Mouse (Mus musculus): ENCODE measurements around the gene Gzmm.

Gene Gzmm

DNA sequence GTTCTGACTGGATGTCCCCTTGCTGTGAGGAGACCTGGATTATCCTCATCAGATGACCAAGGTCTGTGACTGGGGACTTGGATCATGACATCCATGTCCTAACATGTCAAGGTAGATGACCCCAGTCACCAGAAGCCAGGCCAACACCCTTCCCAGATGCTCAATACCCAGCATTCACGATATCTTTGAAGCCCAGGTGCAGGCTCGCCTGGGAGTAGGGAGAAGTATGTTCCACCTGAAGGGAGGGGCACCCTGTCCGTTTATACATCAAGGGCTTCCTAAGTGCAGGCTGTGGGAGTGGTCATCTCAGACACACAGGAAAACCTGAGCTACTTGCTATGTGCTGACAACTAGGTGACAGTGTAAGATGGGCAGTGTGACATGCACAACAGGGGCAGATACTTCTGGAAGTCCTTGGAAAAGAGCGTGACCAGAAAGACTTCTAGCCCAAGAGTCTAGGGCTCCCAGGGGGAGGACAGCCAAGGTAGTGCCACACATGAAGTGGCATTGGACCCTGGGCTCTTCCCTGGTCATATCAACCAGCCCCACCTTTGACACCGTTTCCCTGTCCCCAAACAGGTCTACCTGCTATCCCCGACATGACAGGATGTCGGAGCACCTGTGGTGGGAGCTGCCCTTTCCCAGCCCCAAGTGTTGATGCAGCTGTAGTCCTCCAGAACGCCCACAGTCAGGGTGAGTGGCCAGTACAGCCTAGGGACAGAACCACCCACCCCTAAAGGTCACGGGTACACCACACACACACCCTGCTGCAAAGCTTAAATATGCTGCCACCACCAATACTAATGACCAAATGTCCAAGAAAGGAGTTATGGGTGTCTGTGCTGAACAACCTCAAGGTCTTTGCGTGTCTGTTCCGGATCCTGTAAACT is 8.0 kb upstream of the Gzmm start:
- DNase-seq (ENCODE audit: inconsistent ontology term): no peak

GRCm38 (mm10) chr10:79681591-79682245 is 7.1 kb upstream of the Gzmm start, which contains the start of gene Cdc34:
Gene Cdc34 (plus strand): TSS chr10:79682195.
- peak; percentile 100 for DNase-seq (ENCODE audit: inconsistent ontology term)

DNA sequence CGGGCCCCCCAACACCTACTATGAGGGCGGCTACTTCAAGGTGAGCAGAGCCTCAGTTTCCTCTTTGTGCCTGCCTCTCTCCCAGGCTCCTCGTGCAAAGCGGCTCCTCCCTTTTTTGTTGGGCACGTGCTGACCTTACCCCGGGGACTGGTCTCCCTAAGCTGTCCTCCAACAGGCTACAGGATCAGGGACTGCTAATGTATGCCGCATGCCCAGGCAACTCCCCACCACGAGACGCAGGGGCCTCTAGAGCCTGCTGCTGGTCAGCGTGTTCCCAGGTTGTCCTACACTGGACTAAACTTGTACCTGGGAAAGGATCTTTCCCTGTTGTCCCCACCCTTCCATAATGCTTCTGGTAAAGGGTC is 6.3 kb upstream of the Gzmm start:
- peak; percentile 38 for DNase-seq (ENCODE audit: inconsistent ontology term)

DNA sequence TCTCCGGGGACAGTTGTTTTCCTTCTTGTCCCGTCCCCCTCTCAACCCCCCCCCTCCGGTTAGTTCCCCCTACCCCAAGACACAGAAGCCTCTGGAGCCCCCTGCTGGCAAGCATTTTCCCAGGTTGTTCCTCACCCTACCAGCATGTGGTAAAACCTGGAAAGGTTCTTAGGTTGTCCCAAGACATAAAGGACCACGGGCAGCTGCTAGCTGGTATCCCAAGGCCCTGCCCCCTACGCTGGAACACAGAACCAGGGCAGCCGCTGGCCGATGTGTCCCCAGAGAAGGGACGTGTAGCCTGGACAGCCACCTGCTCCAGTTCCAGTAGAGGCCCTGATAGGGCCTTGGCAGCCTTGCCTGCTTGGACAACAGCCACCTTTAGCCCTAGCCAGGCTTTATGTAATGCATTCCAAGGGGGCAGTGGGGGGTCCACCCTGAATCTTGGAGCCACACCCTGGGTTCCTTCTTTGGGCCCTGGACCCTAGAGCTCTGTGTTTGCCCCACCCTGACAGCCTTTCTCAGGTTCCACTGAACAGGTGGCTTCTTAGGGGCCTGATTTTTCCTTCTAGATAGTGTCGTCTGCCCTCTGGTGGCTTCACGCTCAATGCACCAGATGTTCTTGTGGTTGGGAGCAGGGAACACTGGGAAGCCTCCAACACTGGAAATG is 5.8 kb upstream of the Gzmm start:
- DNase-seq (ENCODE audit: inconsistent ontology term): peak; percentile 66

- peak; percentile 54 for DNase-seq (ENCODE audit: inconsistent ontology term)
These were observed 4.8 kb upstream of the Gzmm start for GRCm38 (mm10) chr10:79683726-79684640.

DNA sequence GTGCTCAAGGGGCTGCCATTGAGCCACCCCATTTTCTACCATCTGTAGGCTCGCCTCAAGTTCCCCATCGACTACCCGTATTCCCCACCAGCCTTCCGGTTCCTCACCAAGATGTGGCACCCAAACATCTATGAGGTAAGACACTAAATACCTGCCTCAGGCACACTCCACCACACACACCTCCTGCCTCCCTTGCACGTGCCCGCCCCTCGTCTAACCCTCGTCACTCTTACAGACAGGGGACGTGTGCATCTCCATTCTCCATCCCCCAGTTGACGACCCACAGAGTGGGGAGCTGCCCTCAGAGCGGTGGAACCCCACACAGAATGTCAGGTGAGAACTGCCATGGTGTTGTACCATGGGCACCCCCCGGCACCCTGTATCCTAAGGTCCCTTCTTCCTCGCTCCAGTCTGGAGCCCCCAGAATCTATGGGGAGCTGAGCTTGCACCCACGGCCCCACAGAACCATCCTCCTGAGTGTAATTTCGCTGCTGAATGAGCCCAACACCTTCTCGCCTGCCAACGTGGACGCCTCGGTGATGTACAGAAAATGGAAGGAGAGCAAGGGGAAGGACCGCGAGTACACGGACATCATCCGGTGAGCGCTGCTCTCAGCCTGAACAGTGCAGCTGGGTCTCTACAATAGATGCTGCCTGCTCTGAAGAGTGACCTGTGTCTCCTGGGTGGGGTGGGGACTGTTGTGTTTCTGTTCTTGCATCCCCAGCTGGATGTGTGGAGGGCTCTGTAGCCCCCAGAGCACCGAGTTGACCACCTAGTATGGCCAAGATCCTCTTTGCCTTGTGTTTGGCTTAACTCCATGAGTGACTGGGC is 3.8 kb upstream of the Gzmm start:
- no peak for DNase-seq (ENCODE audit: inconsistent ontology term)

DNA sequence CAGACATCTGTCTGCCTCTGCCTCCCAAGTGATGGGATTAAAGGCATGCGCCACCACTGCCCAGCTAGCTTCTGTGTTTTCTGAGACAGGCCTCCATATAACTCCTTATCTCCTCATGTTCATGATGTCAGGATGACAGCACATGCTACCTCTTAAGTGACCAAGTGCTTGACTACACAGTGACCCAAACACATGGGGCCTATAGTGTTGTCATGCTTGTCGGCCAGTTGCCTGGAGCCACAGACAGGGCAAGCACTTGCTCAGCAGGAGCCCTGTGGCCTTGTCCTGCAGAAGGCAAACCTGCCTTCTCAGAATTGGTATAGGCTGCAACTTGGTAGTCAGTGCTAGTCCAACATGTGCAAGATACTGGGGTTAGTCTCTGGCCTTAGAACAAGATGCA is 2.6 kb upstream of the Gzmm start:
- DNase-seq (ENCODE audit: inconsistent ontology term): no peak

GRCm38 (mm10) chr10:79686691-79687090 is 2.1 kb upstream of the Gzmm start:
- no peak for DNase-seq (ENCODE audit: inconsistent ontology term)

DNA sequence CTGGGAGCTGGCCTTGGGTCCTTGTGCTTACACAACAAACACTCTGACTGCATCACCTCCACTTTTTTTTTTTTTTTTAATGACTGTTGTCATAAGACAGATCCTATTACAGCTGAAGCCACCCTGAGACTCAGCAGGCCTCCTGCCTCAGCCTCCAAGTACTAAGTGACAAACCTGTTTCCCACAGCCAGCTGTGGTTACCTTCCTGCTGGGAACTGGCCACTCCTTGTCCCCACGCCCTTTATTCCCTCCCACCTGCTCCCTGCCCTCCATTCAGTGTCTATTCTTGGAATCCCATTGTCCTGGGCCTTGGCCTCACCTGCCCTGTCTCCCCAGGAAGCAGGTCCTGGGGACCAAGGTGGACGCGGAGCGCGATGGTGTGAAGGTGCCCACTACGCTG is 1.3 kb upstream of the Gzmm start:
- DNase-seq (ENCODE audit: inconsistent ontology term): no peak

DNA sequence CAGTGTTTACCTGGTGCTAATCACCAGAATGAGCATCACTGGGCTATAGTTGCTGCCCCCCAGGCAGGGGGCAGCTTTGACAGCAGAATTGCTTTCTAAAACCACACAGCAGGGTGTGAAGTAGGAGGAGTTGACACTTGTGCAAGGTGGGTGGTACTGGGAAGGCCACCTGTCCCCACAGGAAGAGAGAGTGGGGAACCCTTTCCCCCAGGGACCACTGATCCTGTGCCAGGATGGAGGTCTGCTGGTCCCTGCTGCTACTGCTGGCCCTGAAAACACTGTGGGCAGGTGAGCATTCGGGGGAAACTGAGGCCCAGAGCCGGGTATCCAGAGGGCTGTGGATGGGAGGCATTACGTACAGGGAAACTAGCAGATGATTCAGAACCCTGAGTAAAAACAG is 358 bp downstream of the Gzmm start:
- DNase-seq (ENCODE audit: inconsistent ontology term): no peak

- DNase-seq (ENCODE audit: inconsistent ontology term): no peak
These were observed 3.2 kb downstream of the Gzmm start for GRCm38 (mm10) chr10:79691986-79692548.

DNA sequence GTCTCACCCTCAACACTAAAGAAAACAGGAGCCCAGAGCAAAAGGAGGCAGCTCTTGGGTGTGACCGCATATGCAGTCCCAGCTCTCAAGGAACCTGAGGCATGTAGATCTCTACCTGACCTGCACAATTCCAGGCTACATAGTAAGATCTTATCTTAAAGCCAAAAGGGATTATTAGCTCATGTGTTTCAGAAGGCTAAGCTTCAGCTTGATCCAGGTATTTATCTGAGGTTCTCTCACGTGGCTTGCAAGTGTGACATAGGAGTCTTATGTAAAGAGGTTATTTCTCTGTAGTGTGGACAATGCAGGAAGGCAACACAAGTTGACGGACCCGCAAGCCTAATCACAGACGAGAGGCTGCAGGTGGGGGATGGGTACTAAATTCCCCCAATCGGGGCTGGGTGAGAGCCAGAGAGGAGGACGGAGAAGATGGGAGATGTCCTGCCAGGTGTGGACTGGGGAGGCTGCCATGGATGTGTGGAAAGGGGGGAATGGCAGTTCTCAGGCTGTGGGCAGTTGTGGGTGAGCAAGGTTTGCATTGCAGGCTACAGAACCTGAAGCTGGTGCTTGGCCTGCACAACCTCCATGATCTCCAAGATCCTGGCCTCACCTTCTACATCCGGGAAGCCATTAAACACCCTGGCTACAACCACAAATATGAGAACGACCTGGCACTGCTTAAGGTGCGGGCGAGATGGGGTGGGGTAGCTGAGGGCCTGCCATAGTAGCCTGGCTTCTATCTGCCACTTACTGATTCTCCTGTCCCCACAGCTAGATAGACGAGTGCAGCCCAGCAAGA is 5.0 kb downstream of the Gzmm start:
- no peak for DNase-seq (ENCODE audit: inconsistent ontology term)

DNA sequence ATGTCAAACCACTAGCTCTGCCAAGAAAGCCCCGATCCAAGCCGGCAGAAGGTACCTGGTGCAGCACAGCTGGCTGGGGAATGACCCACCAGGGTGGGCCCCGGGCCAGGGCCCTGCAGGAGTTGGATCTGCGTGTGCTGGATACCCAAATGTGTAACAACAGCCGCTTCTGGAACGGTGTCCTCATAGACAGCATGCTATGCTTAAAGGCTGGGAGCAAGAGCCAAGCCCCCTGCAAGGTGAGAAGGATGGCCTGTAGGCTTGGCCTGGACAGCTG is 5.5 kb downstream of the Gzmm start:
- no peak for DNase-seq (ENCODE audit: inconsistent ontology term)

GRCm38 (mm10) chr10:79695231-79696128 is 6.7 kb downstream of the Gzmm start:
- peak; percentile 68 for DNase-seq (ENCODE audit: inconsistent ontology term)

GRCm38 (mm10) chr10:79696129-79696651 is 7.4 kb downstream of the Gzmm start:
- DNase-seq (ENCODE audit: inconsistent ontology term): peak; percentile 89

- no peak for DNase-seq (ENCODE audit: inconsistent ontology term)
These were observed 9.1 kb downstream of the Gzmm start for GRCm38 (mm10) chr10:79697916-79698315.

- no peak for DNase-seq (ENCODE audit: inconsistent ontology term)
These were observed 9.6 kb downstream of the Gzmm start for GRCm38 (mm10) chr10:79698459-79698858.

DNA sequence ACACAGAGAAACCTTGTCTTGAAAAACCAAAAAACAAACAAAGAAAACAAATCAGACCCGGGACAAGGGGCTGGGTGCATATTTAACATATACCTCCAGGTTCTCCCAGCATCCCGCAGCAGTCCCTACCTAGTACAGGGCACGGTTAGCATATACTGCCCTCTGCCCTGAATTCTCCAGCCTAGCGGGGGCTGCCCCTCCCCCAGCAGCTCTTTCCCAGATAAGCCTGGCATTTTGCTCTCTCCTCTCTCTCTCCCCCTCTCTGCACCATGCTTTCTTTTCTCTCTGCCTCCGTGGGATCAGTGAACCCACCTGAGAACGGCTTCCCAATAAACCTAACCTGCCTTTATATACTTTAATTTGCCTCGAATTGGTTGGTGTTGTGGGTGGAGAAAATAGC is 11.9 kb downstream of the Gzmm start:
- no peak for DNase-seq (ENCODE audit: inconsistent ontology term)
